Mouse (Mus musculus) cerebral cortex, adult 2 months (tissue): ENCODE measurements around the gene Rpl12.

Experiments used
- WGBS: fragments of 180-500 bp; shearing (Covaris S2); methylation state at CpG from one replicate; pipeline ENCODE4 v1.1.7; 2018; 5-methylcytosine and 5-hydroxymethylcytosine counted together

Gene Rpl12

GRCm38 (mm10) chr2:32961192-32961995 is at the start of gene Rpl12, which contains the start of gene Lrsam1:
Rpl12 (plus strand) TSS chr2:32961559.
Lrsam1 (minus strand) TSS chr2:32961614.
- WGBS, result under 1% methylated on average over 55 of the region's 55 CpGs

- 83% methylated on average over 7 of the region's 7 CpGs for WGBS
These were observed 49.6 kb upstream of the Rpl12 start for GRCm38 (mm10) chr2:32911639-32912182.

- WGBS, result 32% methylated on average over 19 of the region's 19 CpGs
These were observed 49.1 kb upstream of the Rpl12 start for GRCm38 (mm10) chr2:32912210-32912804.

DNA sequence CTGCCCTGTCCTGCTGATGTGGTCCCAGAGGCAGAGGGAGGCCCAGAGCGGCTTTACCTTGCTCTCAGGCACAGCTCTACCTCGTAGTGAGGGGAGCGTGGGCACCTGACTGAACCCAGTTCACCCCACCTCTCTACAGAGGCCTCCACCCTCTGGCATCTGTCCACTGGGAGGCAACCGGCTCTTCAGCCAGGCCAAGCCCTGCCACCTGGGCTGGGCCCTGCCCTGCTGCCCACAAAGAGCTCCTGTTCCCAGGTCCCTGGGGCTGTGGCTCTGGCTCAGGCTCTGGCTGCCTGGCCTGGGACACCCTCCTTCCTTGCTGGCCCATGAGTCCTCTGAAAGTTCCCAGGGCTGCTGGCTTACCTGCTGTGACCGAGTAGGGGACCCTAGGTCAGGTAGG is 47.0 kb upstream of the Rpl12 start:
- 72% methylated on average over 5 of the region's 5 CpGs for WGBS

- 64% methylated on average over 3 of the region's 3 CpGs for WGBS
These were observed 46.5 kb upstream of the Rpl12 start for GRCm38 (mm10) chr2:32914896-32915295.

- 45% methylated on average over 11 of the region's 11 CpGs for WGBS
These were observed 43.8 kb upstream of the Rpl12 start for GRCm38 (mm10) chr2:32917526-32917925.

DNA sequence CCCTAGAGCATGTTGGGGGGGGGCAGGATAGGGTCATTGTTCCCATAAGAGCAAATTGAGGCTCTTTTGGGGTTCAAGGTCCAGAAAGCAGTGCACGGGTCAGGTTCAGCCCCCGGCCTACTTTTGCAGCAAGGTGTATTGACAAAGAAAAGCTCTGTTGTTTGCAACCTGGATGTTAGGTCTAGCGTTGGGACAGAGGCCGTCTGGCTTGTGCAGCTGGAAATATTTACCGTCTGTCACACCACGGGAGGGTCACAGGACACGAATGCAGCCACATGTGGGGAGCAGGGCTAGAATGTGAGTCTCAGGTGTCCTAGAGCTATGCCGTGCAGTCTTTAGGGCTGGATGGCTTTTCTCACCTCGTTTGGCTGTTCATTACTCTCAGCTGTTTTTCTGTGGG is 43.0 kb upstream of the Rpl12 start:
- WGBS, result 87% methylated on average over 9 of the region's 9 CpGs

DNA sequence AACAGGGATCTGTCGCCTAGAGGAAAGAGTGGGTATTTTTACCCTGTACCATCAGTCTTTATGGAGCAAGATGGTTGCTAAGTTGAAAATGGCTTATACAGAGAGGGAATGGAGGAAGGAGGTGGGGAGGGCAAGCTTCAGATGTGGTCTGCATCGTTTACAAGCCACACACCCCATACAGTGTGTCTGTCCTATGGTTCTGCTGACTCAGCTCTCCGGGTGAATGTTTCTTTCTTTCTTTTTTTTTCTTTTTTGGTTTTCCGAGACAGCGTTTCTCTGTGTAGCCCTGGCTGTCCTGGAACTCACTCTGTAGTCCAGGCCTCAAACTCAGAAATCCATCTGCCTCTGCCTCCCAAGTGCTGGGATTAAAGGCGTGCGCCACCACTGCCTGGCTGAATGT is 40.1 kb upstream of the Rpl12 start:
- 56% methylated on average over 7 of the region's 7 CpGs for WGBS

DNA sequence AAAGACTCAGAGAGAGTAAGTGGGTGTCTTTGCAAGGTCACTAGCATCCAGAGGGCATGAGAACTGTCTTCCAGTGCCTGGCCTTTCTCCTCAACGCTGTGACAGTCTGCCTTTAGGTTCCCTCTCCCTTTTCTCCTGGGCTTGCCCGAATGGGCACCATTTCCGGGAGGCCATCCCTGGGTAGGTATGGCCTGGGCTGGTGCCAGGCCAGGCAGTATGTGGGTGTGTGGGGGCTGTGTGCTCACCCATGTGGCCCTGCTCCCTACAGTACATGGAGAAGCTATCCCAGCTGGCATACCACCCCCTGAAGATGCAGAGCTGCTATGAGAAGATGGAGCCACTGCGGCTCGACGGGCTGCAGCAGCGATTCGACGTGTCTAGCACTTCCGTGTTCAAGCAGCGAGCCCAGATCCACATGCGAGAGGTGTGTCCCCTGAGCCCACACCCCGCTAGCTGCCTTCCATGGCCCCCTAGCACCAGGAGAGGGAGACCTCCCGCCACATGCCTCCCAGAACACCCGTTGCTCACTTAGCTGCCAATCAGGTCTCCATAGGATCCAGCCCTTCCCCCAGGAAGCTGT is 39.5 kb upstream of the Rpl12 start:
- 72% methylated on average over 15 of the region's 15 CpGs for WGBS

GRCm38 (mm10) chr2:32922564-32922963 is 38.8 kb upstream of the Rpl12 start:
- 88% methylated on average over 13 of the region's 13 CpGs for WGBS

GRCm38 (mm10) chr2:32923551-32924250 is 37.7 kb upstream of the Rpl12 start:
- WGBS, result 92% methylated on average over 24 of the region's 24 CpGs

DNA sequence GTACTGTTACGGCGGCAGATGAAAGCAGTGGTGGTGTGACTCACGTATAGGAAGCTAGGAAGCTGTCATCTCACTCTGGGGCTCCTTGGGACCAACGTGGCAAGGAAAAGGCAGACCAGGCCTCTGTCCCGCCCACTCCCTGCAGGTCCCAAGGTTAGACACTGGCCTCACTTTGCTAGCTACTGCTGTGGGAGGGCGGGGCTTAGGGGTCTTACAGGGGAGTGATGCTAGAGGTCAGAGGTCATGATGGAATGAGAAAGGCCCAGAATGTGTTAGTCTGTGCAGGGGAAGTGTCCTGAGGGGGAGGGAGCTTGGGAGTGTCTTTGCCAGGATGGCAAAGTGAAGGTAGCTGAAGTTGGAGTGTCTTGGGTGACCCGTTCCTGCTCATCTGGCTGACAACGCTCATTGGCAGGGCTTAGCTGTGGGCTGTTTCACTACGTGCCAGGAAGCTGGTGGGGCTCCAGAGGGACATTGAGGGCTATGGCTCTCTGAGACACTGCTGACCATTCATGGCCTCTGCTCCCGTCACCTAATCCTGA is 37.0 kb upstream of the Rpl12 start:
- WGBS, result 63% methylated on average over 10 of the region's 10 CpGs

- 91% methylated on average over 12 of the region's 12 CpGs for WGBS
These were observed 34.9 kb upstream of the Rpl12 start for GRCm38 (mm10) chr2:32926330-32927075.

DNA sequence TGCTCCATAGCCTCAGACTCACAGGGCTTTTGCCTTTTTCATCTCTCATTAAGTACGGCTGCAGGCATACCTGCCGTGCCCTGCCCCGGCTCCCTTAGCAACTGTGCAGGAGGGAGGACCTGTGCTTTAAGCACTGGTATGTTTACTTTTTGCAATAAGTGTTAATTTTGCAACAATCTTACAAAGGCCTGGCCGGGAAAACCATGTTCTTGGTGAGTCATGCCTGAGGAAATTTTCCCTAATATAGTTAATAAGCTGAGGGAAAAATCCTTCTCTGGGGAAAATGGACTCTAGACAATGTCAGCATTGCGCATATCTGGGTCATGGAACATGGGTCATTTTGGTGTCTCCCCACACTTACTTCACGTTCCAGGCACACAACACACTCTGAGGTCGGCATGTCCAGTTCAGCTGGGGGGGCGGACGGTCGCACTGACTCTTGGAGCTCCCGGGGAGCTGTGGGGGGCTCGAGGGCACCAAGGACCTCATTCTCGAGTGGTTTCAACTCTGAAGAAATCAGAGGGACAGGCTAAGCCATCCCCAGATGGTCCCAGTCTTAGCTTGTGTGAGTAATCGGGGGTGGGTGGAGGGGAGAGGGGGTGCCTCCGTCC is 33.6 kb upstream of the Rpl12 start:
- 72% methylated on average over 15 of the region's 15 CpGs for WGBS

GRCm38 (mm10) chr2:32928235-32928946 is 33.0 kb upstream of the Rpl12 start:
- WGBS, result 33% methylated on average over 10 of the region's 10 CpGs

DNA sequence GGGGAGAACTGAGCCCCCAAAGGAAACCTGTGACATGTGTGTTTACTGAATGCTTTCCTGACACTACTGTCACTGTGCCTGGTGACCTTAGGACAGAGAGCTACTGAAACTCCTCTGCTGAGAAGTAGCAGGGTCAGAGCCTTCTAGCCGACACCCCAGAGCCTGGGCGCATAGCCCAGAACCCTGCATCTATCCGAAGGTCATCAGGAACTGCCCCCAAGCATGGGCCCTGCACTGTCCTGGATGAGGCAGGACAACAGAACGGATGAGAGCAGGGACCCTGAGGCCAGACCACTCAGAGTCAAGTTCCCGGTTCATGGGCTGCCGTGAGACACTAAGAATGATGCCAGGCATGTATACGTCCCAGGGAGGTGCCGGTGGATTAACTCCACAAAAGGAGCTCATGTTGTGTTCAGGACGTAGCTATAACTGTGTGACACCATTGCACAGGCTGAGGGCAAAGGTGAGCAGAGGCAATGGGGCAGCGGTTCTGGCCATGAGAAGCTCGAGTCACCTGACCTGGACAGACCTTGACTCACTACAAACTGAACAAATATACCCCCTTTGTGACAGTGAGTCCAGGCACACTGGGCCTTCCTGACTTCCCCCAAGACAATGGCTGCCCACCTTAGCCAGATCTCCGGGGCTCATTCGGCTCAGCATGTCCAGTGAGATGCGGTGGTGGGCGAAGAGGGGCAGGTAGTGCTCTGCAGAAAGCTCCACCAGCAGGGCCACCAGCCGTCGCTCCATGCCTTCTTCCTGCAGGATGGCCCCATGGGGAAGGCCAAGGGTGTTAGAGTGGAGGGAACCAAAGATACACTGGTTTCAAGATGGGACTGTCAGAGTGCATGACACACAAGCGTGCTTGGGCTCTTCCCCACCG is 32.2 kb upstream of the Rpl12 start:
- 81% methylated on average over 19 of the region's 19 CpGs for WGBS

DNA sequence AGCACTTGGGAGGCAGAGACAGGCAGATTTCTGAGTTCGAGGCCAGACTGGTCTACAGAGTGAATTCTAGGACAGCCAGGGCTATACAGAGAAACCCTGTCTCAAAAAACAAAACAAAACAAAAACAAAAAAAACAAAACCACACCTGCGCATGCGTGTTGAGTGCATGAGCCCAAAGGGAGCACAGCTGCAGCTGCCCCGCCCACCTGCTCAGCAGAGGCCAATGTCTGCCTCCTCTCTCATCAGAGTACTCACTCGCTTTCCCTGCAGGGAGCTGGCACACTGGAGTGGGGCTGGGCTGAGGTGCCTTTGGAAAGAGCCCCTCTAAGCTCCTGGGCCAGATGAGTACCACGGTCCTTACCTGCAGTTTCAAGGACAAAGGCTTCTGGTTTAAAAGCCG is 29.6 kb upstream of the Rpl12 start:
- 84% methylated on average over 7 of the region's 7 CpGs for WGBS

DNA sequence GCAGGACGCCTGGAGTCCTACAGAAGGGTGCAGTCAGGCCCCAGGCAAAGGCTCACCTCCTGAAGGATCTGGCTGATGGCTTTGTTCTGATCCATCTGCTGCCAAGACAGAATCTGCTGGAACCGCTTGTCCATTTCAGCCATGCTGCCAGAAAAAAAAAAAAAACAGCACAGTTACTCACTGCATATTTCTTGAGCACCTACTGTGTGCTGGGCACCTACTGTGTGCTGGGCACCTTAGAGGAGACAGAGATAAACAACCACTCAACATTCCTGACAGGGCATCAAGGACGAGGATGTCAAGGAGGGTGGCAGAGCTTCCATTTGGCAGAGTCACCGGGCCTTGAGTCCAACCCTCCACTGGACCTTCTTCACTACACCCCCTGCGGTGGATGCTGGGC is 22.6 kb upstream of the Rpl12 start:
- WGBS, result 92% methylated on average over 5 of the region's 5 CpGs

- 55% methylated on average over 5 of the region's 5 CpGs for WGBS
These were observed 21.9 kb upstream of the Rpl12 start for GRCm38 (mm10) chr2:32939418-32939817.
